Mouse (Mus musculus) limb, embryonic 11.5 days (tissue): ENCODE measurements around the gene Cntn5. TPM values are rescaled to one million over a fixed set of nuclear protein-coding genes. Genes with fewer than 3 reads are reported as not detected.
"Not testable (repeated sequence)": the region's sequence is repeated elsewhere in the genome, so short reads cannot be mapped to it uniquely, and the experiment has no call there.

Experiments used
- ATAC-seq: fragments of 200-750 bp; cut with Nextera tagmentation; 2 replicates; pipeline ENCODE4 v1.8.0; 2017; ENCODE audit warnings: low read depth; ENCODE audit not compliant: insufficient number of reproducible peaks, low FRiP score, low TSS enrichment
- DNase-seq: peaks from one replicate; pipeline ENCODE4 v3.0.0-alpha.2; 2015; ENCODE audit warnings: low spot score
- H3K27ac ChIP-seq: fragments of 300-500 bp; sonication (generic); replicated peaks from 2 replicates; pipeline ENCODE4 v1.5.1; 2014; ENCODE audit warnings: low read depth, mild to moderate bottlenecking, low read length
- H3K27me3 ChIP-seq: fragments of 300-500 bp; sonication (generic); 2 replicates; pipeline ENCODE4 v1.6.1; 2014; ENCODE audit warnings: mild to moderate bottlenecking, low read length, mixed read lengths; ENCODE audit not compliant: control insufficient read depth, insufficient read depth
- H3K36me3 ChIP-seq: fragments of 300-500 bp; sonication (generic); 2 replicates; pipeline ENCODE4 v1.6.1; 2014; ENCODE audit warnings: mild to moderate bottlenecking, low read length, moderate library complexity, mixed read lengths; ENCODE audit not compliant: control insufficient read depth, insufficient read depth
- H3K4me1 ChIP-seq: fragments of 300-500 bp; sonication (generic); 2 replicates; pipeline ENCODE4 v1.6.1; 2014; ENCODE audit warnings: low read length, mixed read lengths; ENCODE audit not compliant: control insufficient read depth, insufficient read depth
- H3K4me2 ChIP-seq: fragments of 300-500 bp; sonication (generic); 2 replicates; pipeline ENCODE4 v1.6.1; 2014; ENCODE audit warnings: low read depth, mild to moderate bottlenecking, moderate library complexity; ENCODE audit not compliant: severe bottlenecking
- H3K4me3 ChIP-seq: fragments of 300-500 bp; sonication (generic); 2 replicates; pipeline ENCODE4 v1.5.1; 2014; ENCODE audit warnings: low read depth, low read length
- H3K9ac ChIP-seq: fragments of 300-500 bp; sonication (generic); 2 replicates; pipeline ENCODE4 v1.6.1; 2014; ENCODE audit warnings: mild to moderate bottlenecking, low read length
- H3K9me3 ChIP-seq: fragments of 300-500 bp; sonication (generic); 2 replicates; pipeline ENCODE4 v1.6.1; 2016; ENCODE audit warnings: low read length; ENCODE audit not compliant: control insufficient read depth
- WGBS: fragments of 180-500 bp; shearing (Covaris S2); extraction: QIAGEN DNeasy Blood & Tissue Kit; methylation state at CpG from one replicate; pipeline ENCODE4 v1.1.7; 2014; 5-methylcytosine and 5-hydroxymethylcytosine counted together
- polyA plus RNA-seq: library from polyadenylated mRNA; unstranded; fragments of >200 nt; fragmentation: Nextera tagmentation; extraction: Ambion mirVana; gene quantifications from 2 replicates; pipeline ENCODE4 v1.2.1, GENCODE M21; 2014

The Cntn5 gene
- polyA plus RNA-seq, 1 experiment from 2014 or later: 0.53 TPM

GRCm38 (mm10) chr9:10645045-10645830 is 259.3 kb downstream of the Cntn5 start:
- DNase-seq: no peak
- WGBS: 66% methylated on average over 7 of the region's 7 CpGs
- Histone ChIP-seq H3K4me3 (no peak overlapping the region), H3K27ac (no peak overlapping the region), H3K4me1 (no peaks in the 10 kb centered on the region), H3K36me3 (no peaks in the 10 kb centered on the region), H3K9ac (no peak overlapping the region), H3K4me2 (no peak overlapping the region), H3K27me3 (no peaks in the 10 kb centered on the region), H3K9me3 (no peaks in the 10 kb centered on the region)
- ATAC-seq: no peak

GRCm38 (mm10) chr9:10618036-10618435 is 286.5 kb downstream of the Cntn5 start:
- DNase-seq (no peak), ATAC-seq (no peak)
- no peaks in the 10 kb centered on the region for H3K9me3 ChIP-seq
- H3K27me3 ChIP-seq: no peaks in the 10 kb centered on the region
- H3K36me3 ChIP-seq: no peaks in the 10 kb centered on the region
- H3K4me2 ChIP-seq: no peak overlapping the region
- 83% methylated on average over 5 of the region's 5 CpGs for WGBS
- no peak overlapping the region for H3K4me3 ChIP-seq
- H3K9ac ChIP-seq: no peak overlapping the region
- no peak overlapping the region for H3K27ac ChIP-seq
- H3K4me1 ChIP-seq: no peaks in the 10 kb centered on the region

GRCm38 (mm10) chr9:10575346-10576241 is 329.0 kb downstream of the Cntn5 start:
- no peaks in the 10 kb centered on the region for H3K9me3 ChIP-seq
- no peaks in the 10 kb centered on the region for H3K27me3 ChIP-seq
- H3K4me2 ChIP-seq: no peak overlapping the region
- H3K4me1 ChIP-seq: no peaks in the 10 kb centered on the region
- H3K27ac ChIP-seq: no peak overlapping the region
- ATAC-seq (no peak), DNase-seq (no peak)
- 87% methylated on average over 7 of the region's 7 CpGs for WGBS
- H3K4me3 ChIP-seq: no peak overlapping the region
- no peak overlapping the region for H3K9ac ChIP-seq
- no peaks in the 10 kb centered on the region for H3K36me3 ChIP-seq

GRCm38 (mm10) chr9:10569830-10570229 is 334.7 kb downstream of the Cntn5 start:
- Histone ChIP-seq H3K4me3 (no peak overlapping the region), H3K9me3 (no peaks in the 10 kb centered on the region), H3K4me1 (no peaks in the 10 kb centered on the region), H3K36me3 (no peaks in the 10 kb centered on the region), H3K9ac (no peak overlapping the region), H3K4me2 (no peak overlapping the region), H3K27ac (no peak overlapping the region), H3K27me3 (no peaks in the 10 kb centered on the region)
- DNase-seq: peak; percentile 40
- ATAC-seq: no peak

GRCm38 (mm10) chr9:10540877-10541276 is 363.7 kb downstream of the Cntn5 start:
- not testable (repeated sequence) for H3K27ac ChIP-seq, ATAC-seq, H3K27me3 ChIP-seq, H3K36me3 ChIP-seq, H3K4me2 ChIP-seq, H3K9ac ChIP-seq, H3K4me3 ChIP-seq, H3K9me3 ChIP-seq, DNase-seq, H3K4me1 ChIP-seq
- WGBS: 61% methylated on average over 5 of the region's 5 CpGs

- Histone ChIP-seq H3K4me3 (no peak overlapping the region), H3K9ac (no peak overlapping the region), H3K4me1 (no peaks in the 10 kb centered on the region), H3K36me3 (no peaks in the 10 kb centered on the region), H3K27ac (no peak overlapping the region), H3K27me3 (no peaks in the 10 kb centered on the region), H3K9me3 (no peaks in the 10 kb centered on the region), H3K4me2 (no peak overlapping the region)
- DNase-seq: no peak
- ATAC-seq: no peak
- WGBS: 87% methylated on average over 5 of the region's 5 CpGs
These were observed 372.3 kb downstream of the Cntn5 start for GRCm38 (mm10) chr9:10532248-10532647.

GRCm38 (mm10) chr9:10531087-10531486 is 373.5 kb downstream of the Cntn5 start:
- ATAC-seq (no peak), DNase-seq (no peak)
- no peak overlapping the region for H3K4me2 ChIP-seq
- 93% methylated on average over 2 of the region's 2 CpGs for WGBS
- no peak overlapping the region for H3K9ac ChIP-seq
- H3K36me3 ChIP-seq: no peaks in the 10 kb centered on the region
- no peak overlapping the region for H3K4me3 ChIP-seq
- H3K4me1 ChIP-seq: no peaks in the 10 kb centered on the region
- no peaks in the 10 kb centered on the region for H3K9me3 ChIP-seq
- H3K27ac ChIP-seq: no peak overlapping the region
- no peaks in the 10 kb centered on the region for H3K27me3 ChIP-seq

GRCm38 (mm10) chr9:10529528-10529927 is 375.0 kb downstream of the Cntn5 start:
- Histone ChIP-seq H3K4me3 (no peak overlapping the region), H3K9me3 (no peaks in the 10 kb centered on the region), H3K36me3 (no peaks in the 10 kb centered on the region), H3K27ac (no peak overlapping the region), H3K27me3 (no peaks in the 10 kb centered on the region), H3K4me2 (no peak overlapping the region), H3K9ac (no peak overlapping the region), H3K4me1 (no peaks in the 10 kb centered on the region)
- DNase-seq (no peak), ATAC-seq (no peak)
- WGBS: 46% methylated on average over 4 of the region's 4 CpGs
